24 mouse cellular contexts compared by ENCODE assay signal in the genomic region with DNA sequence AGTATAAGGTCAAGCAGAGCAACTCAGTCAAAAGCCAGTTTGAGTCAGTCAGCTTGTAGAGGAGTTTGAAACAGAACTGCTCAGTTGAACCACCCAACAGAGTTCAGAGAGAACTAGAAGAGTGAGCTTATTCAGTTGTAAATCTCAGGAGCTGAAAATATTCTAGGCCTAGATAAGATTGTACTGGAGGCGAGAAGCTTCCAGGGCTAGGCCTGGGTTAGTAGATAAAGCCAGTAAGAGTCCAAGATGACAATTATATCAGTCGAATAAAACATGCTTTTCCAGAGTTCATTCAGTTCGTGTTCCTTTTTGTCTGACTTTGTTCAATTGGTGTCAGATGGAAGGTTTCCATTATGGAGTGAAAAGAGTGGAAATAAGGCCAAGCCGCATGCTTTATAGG. TPM values are rescaled to one million over a fixed set of nuclear protein-coding genes. Genes with fewer than 3 reads are reported as not detected.
A peak's percentile ranks its signal among the peaks of the same experiment; 100 is the strongest.
DNase-seq lines count a peak whose midpoint lies in the region; ATAC-seq and TF ChIP-seq lines count a peak whose summit lies in the region.
"Had no signal": no experiment of that assay in that cellular context is flagged by ENCODE, and none has a peak within 500 bp of the region (broad histone marks: within the 10 kb centered on the region; RNA-seq: fewer than 3 reads in every experiment).

No protein-coding gene starts in this region.

- no peak for TF ChIP-seq CTCF in MEL (IDR thresholded peaks at IDR 0.05 in 2 of 3, conservative IDR thresholded peaks at IDR 0.05 in 1 of 3; ENCODE audit: control insufficient read depth in 1 of 3, insufficient read depth in 1 of 3, low read depth in 2 of 3, low read length in 3 of 3, poor library complexity in 1 of 3, severe bottlenecking in 1 of 3)

- H3K9me3 ChIP-seq in MEL (replicated peaks; ENCODE audit: insufficient read depth, low read length): no peaks in the 10 kb centered on the region
- H3K9me3 ChIP-seq: G1E had no signal

- peak; percentile 76 to 79 for TF ChIP-seq EP300 in MEL (IDR thresholded peaks at IDR 0.05; ENCODE audit: low read depth in 1 of 2, low read length in 2 of 2)

- 0 out of 4 replicates have a peak, but pooled peaks cover 0 to 5% of the 10 kb centered on the region in 2 experiments for H3K4me1 ChIP-seq in MEL (ENCODE audit: control insufficient read depth in 1 of 2, insufficient read depth in 2 of 2, low read length in 2 of 2)

- peak; percentile 25 for DNase-seq in heart, adult 11 months
- no peak for DNase-seq in heart, postnatal 25 days (ENCODE audit: low spot score)
- peak; percentile 39 for DNase-seq in MEL (ENCODE audit: low read depth, low spot score)
- DNase-seq in retina, embryonic 14.5 days (ENCODE audit: low spot score): no peak
- DNase-seq in lung, adult 18-20 months: no peak
- no peak for DNase-seq in B cell, adult 2 months
- DNase-seq: adrenal gland, adult 2 months; adrenal gland, adult 8-10 months; adrenal gland, postnatal 10 days; adrenal gland, postnatal 14 days; adrenal gland, postnatal 25 days; adrenal gland, postnatal 36 days; cerebellum, adult 11 months; cerebellum, adult 11-12 months; cerebellum, adult 18-20 months; cerebellum, adult 2 months had no signal

- no peak for TF ChIP-seq POLR2A in MEL (IDR thresholded peaks at IDR 0.05; ENCODE audit: control insufficient read depth in 1 of 2, insufficient read depth in 1 of 2, low read depth in 1 of 2, low read length in 2 of 2, poor library complexity in 1 of 2)

- no peak overlapping the region for H3K9ac ChIP-seq in MEL (ENCODE audit: control insufficient read depth, low read depth, low read length, poor library complexity, severe bottlenecking)

- peaks cover 2 to 3% of the 10 kb centered on the region in 2 experiments; a peak in 3 of 4 replicates for H3K27me3 ChIP-seq in MEL (ENCODE audit: control insufficient read depth in 1 of 2, insufficient read depth in 2 of 2, low read length in 2 of 2)
- H3K27me3 ChIP-seq: CH12.LX had no signal

- no peak for TF ChIP-seq RAD21 in MEL (IDR thresholded peaks at IDR 0.05; ENCODE audit: low read depth, low read length)

- 0 out of 2 replicates have a peak, but pooled peaks have one; percentile 23 for ATAC-seq in megakaryocyte progenitor cell, adult 5-6 weeks (replicated peaks; ENCODE audit: poor library complexity)
- peak; percentile 52; the same call in 1 of the 2 replicates for ATAC-seq in megakaryocyte-erythroid progenitor cell, adult 5-6 weeks (replicated peaks; ENCODE audit: low FRiP score, low TSS enrichment, poor library complexity, severe bottlenecking)
- ATAC-seq: activated CD4-positive, CD25-positive, alpha-beta regulatory T cell, adult 4 months; CD4-positive, CD25-positive, alpha-beta regulatory T cell, adult 4 months; Patski had no signal

- H3K27ac ChIP-seq in MEL (ENCODE audit: control insufficient read depth, low read depth, low read length): no peak overlapping the region

- H3K4me3 ChIP-seq in MEL (ENCODE audit: control insufficient read depth in 1 of 2, insufficient read depth in 1 of 2, low read depth in 2 of 2, low read length in 2 of 2): no peak overlapping the region

- H3K79me2 ChIP-seq in MEL (ENCODE audit: control insufficient read depth, insufficient read depth, low read length, poor library complexity): no peaks in the 10 kb centered on the region

- intact Hi-C loops in heart, postnatal 25 days (cut with DNase I): no loop called here

- no peaks in the 10 kb centered on the region for H3K36me3 ChIP-seq in MEL (ENCODE audit: control insufficient read depth in 1 of 2, insufficient read depth in 2 of 2, low read length in 2 of 2)
- H3K36me3 ChIP-seq: G1E had no signal

TF ChIP-seq in MEL, 35 proteins besides CTCF, POLR2A, EP300 and RAD21:
- TF ChIP-seq MAFK (IDR thresholded peaks at IDR 0.05; ENCODE audit: borderline replicate concordance, low read depth, low read length): no peak
- TF ChIP-seq TAL1 (IDR thresholded peaks at IDR 0.05; ENCODE audit: low read length): peak; percentile 30; the same call in 1 of the 2 replicates
- TF ChIP-seq TCF12 (IDR thresholded peaks at IDR 0.05; ENCODE audit: low read depth, low read length): peak; percentile 86
- no peak for TF ChIP-seq ZKSCAN1 (IDR thresholded peaks at IDR 0.05; ENCODE audit: low read depth, low read length)
- peak; percentile 66 for TF ChIP-seq GATA1 (IDR thresholded peaks at IDR 0.05; ENCODE audit: low read depth, low read length)
- TF ChIP-seq USF2 (IDR thresholded peaks at IDR 0.05; ENCODE audit: borderline replicate concordance in 1 of 2, insufficient read depth in 1 of 2, low read depth in 1 of 2, low read length in 2 of 2): no peak
- no peak for TF ChIP-seq MAX (IDR thresholded peaks at IDR 0.05; ENCODE audit: low read length)
- TF ChIP-seq POLR2AphosphoS5 (IDR thresholded peaks at IDR 0.05; ENCODE audit: borderline replicate concordance, low read depth, low read length): no peak
- TF ChIP-seq ZNF384 (IDR thresholded peaks at IDR 0.05; ENCODE audit: low read depth, low read length): no peak
- TF ChIP-seq MYB (IDR thresholded peaks at IDR 0.05; ENCODE audit: low read depth, low read length): no peak
- peak; percentile 38; the same call in 1 of the 2 replicates for TF ChIP-seq ETS1 (IDR thresholded peaks at IDR 0.05; ENCODE audit: low read depth, low read length)
- peak; percentile 95 for TF ChIP-seq RCOR1 (IDR thresholded peaks at IDR 0.05; ENCODE audit: low read depth, low read length)
- TF ChIP-seq JUND (IDR thresholded peaks at IDR 0.05; ENCODE audit: low read depth, low read length): no peak
- TF ChIP-seq ZMIZ1 (IDR thresholded peaks at IDR 0.05; ENCODE audit: low read depth, low read length): no peak

RNA-seq across cellular contexts. Expression of a gene that starts 22.3 kb away (rescaled TPM):
- under 1 TPM; 0.78 to 0.83 TPM for total RNA-seq in heart, postnatal 25 days (2021)
- total RNA-seq in MEL (2012; rRNA removed): not detected in 2 replicates
- not detected for polyA plus RNA-seq in MEL (2012; ENCODE audit: insufficient read depth in 1 of 2, insufficient read length in 2 of 2, low read depth in 1 of 2, low replicate concordance in 2 of 2, missing spikeins in 1 of 2)
- not detected in 2 replicates for total RNA-seq in megakaryocyte progenitor cell, adult 5-6 weeks (2015)
- 0.07 and 0.12 TPM in 2 replicates for total RNA-seq in megakaryocyte progenitor cell, adult 5-6 weeks (2017)
- total RNA-seq in megakaryocyte-erythroid progenitor cell, adult 5-6 weeks (2014; fragmentation: Nextera tagmentation): not detected in 2 replicates
- total RNA-seq in megakaryocyte-erythroid progenitor cell, adult 5-6 weeks (2017): not detected in 2 replicates
- total RNA-seq: CH12.LX, ES-E14 had no signal
- polyA plus RNA-seq: activated CD4-positive, CD25-positive, alpha-beta regulatory T cell, adult 4 months; G1E; Patski had no signal

RNA-seq across cellular contexts. Expression of a gene that starts 31.0 kb away (rescaled TPM):
- total RNA-seq in heart, postnatal 25 days (2021): 1 to 10 TPM; 3.6 to 4.1 TPM
- 6.9 and 7.1 TPM in 2 replicates for total RNA-seq in MEL (2012; rRNA removed)
- polyA plus RNA-seq in MEL (2012; ENCODE audit: insufficient read depth in 1 of 2, insufficient read length in 2 of 2, low read depth in 1 of 2, low replicate concordance in 2 of 2, missing spikeins in 1 of 2): 1 to 10 TPM in 1 of 2 experiments, not detected in 1; 5.8 TPM
- total RNA-seq in megakaryocyte progenitor cell, adult 5-6 weeks (2015): 5.1 and 6.8 TPM in 2 replicates
- total RNA-seq in megakaryocyte progenitor cell, adult 5-6 weeks (2017): 15.2 and 20.2 TPM in 2 replicates
- total RNA-seq in megakaryocyte-erythroid progenitor cell, adult 5-6 weeks (2014; fragmentation: Nextera tagmentation): 3.9 and 5.7 TPM in 2 replicates
- 7.6 and 14.9 TPM in 2 replicates for total RNA-seq in megakaryocyte-erythroid progenitor cell, adult 5-6 weeks (2017)

RNA-seq across cellular contexts. Expression of a gene that starts 31.1 kb away (rescaled TPM):
- under 1 TPM; 0.62 to 0.81 TPM for total RNA-seq in heart, postnatal 25 days (2021)
- total RNA-seq in MEL (2012; rRNA removed): 19.2 and 21.5 TPM in 2 replicates
- polyA plus RNA-seq in MEL (2012; ENCODE audit: insufficient read depth in 1 of 2, insufficient read length in 2 of 2, low read depth in 1 of 2, low replicate concordance in 2 of 2, missing spikeins in 1 of 2): 10 to 100 TPM in 1 of 2 experiments, not detected in 1; 21.4 TPM
- total RNA-seq in megakaryocyte progenitor cell, adult 5-6 weeks (2015): 20.4 and 25.5 TPM in 2 replicates
- total RNA-seq in megakaryocyte progenitor cell, adult 5-6 weeks (2017): 19.9 and 20.0 TPM in 2 replicates
- 23.0 and 26.0 TPM in 2 replicates for total RNA-seq in megakaryocyte-erythroid progenitor cell, adult 5-6 weeks (2014; fragmentation: Nextera tagmentation)
- 26.9 and 32.6 TPM in 2 replicates for total RNA-seq in megakaryocyte-erythroid progenitor cell, adult 5-6 weeks (2017)

RNA-seq across cellular contexts. Expression of a gene that starts 36.1 kb away (rescaled TPM):
- 1 to 10 TPM in 1 of 2 experiments, under 1 TPM in 1; 0.94 to 1.6 TPM for total RNA-seq in heart, postnatal 25 days (2021)
- total RNA-seq in MEL (2012; rRNA removed): not detected in 2 replicates
- under 1 TPM in 1 of 2 experiments, not detected in 1; 0.04 TPM for polyA plus RNA-seq in MEL (2012; ENCODE audit: insufficient read depth in 1 of 2, insufficient read length in 2 of 2, low read depth in 1 of 2, low replicate concordance in 2 of 2, missing spikeins in 1 of 2)
- total RNA-seq in megakaryocyte progenitor cell, adult 5-6 weeks (2015): 371 and 392 TPM in 2 replicates
- 234 and 258 TPM in 2 replicates for total RNA-seq in megakaryocyte progenitor cell, adult 5-6 weeks (2017)
- 5.4 and 8.0 TPM in 2 replicates for total RNA-seq in megakaryocyte-erythroid progenitor cell, adult 5-6 weeks (2014; fragmentation: Nextera tagmentation)
- 15.1 and 20.2 TPM in 2 replicates for total RNA-seq in megakaryocyte-erythroid progenitor cell, adult 5-6 weeks (2017)
- total RNA-seq: CH12.LX had no signal
- polyA plus RNA-seq: G1E, Patski had no signal

Comparison
In these comparisons a context has a peak if more than half of its experiments do, and no peak if none do; other contexts are left out.
1. DNase-seq: peak in heart, adult 11 months (single experiment) and MEL (single experiment); none in heart, postnatal 25 days (single experiment), retina, embryonic 14.5 days (single experiment), lung, adult 18-20 months (0 of 2) and B cell, adult 2 months (0 of 2).
2. RNA of a gene that starts 31.1 kb away (total RNA-seq): 23.0 to 32.6 TPM in megakaryocyte-erythroid progenitor cell, adult 5-6 weeks, 19.9 to 25.5 TPM in megakaryocyte progenitor cell, adult 5-6 weeks and 19.2 to 21.5 TPM in MEL; 0.62 to 0.81 TPM in heart, postnatal 25 days; every median in the first group is over 10 times any median in the second.